Mouse (Mus musculus) G1E (cell line): Measurements from ENCODE around the gene Gm26558. TPM values are rescaled to one million over a fixed set of nuclear protein-coding genes. Genes with fewer than 3 reads are reported as not detected.

ENCODE experiments used
- ATAC-seq: 2 replicates; pipeline ENCODE4 v1.8.0; 2016; ENCODE audit warnings: mild to moderate bottlenecking; ENCODE audit not compliant: insufficient number of reproducible peaks, poor library complexity, low FRiP score, severe bottlenecking; ENCODE audit errors: extremely low read depth
- DNase-seq: peaks from one replicate; pipeline ENCODE4 v3.0.0; 2012; ENCODE audit warnings: low spot score
- H3K27me3 ChIP-seq: 2 replicates; pipeline ENCODE4 v1.6.1; 2012; ENCODE audit warnings: mild to moderate bottlenecking, low read length, inconsistent platforms; ENCODE audit not compliant: insufficient read depth
- H3K36me3 ChIP-seq: replicated peaks from 2 replicates; pipeline ENCODE3; 2012; ENCODE audit warnings: mild to moderate bottlenecking, inconsistent platforms
- H3K4me1 ChIP-seq: 2 replicates; pipeline ENCODE4 v1.6.1; 2012; ENCODE audit warnings: low read depth, low read length, inconsistent platforms, mixed read lengths; ENCODE audit not compliant: insufficient read depth
- H3K4me3 ChIP-seq: 2 replicates; pipeline ENCODE4 v1.5.1; 2012; ENCODE audit warnings: low read depth, mild to moderate bottlenecking, inconsistent platforms, low read length, moderate library complexity, mixed read lengths
- H3K9me3 ChIP-seq: replicated peaks from 2 replicates; pipeline ENCODE4 v1.6.1; 2012; ENCODE audit warnings: inconsistent platforms
- CTCF ChIP-seq: IDR thresholded peaks from 2 replicates; pipeline ENCODE4 v1.5.1; 2012; ENCODE audit warnings: low read depth, low read length, inconsistent platforms, mixed read lengths
- GATA1 ChIP-seq: IDR thresholded peaks from 2 replicates; pipeline ENCODE4 v1.6.1; 2012; ENCODE audit warnings: borderline replicate concordance, low read length, inconsistent platforms, mixed read lengths
- GATA2 ChIP-seq: IDR thresholded peaks from 2 replicates; pipeline ENCODE4 v1.6.1; 2012; ENCODE audit warnings: low read depth, low read length, inconsistent platforms, borderline replicate concordance
- POLR2AphosphoS5 ChIP-seq: IDR thresholded peaks from 2 replicates; pipeline ENCODE4 v1.6.1; 2012; ENCODE audit warnings: low read depth, low read length, inconsistent platforms; ENCODE audit not compliant: insufficient replicate concordance
- TAL1 ChIP-seq: conservative IDR thresholded peaks from 2 replicates; pipeline ENCODE4 v1.6.1; 2012; ENCODE audit warnings: low read depth, low read length, inconsistent platforms, mixed read lengths
- polyA plus RNA-seq: library from polyadenylated mRNA; stranded (reverse); fragments of >175 nt; gene quantifications from 2 replicates; pipeline ENCODE4 v1.2.3, GENCODE M21; 2012
- total RNA-seq, 2 experiments: library from RNA; stranded (forward) in 1 of 2; stranded (reverse) in 1 of 2; fragments of 200-1000 nt in 1 of 2; fragments of >200 nt in 1 of 2; fragmentation: Nextera tagmentation in 1 of 2; gene quantifications; 2 replicates each; pipeline ENCODE4 v1.2.3; 2014 to 2017

The Gm26558 gene
- total and polyA plus RNA-seq, 3 experiments = 0.05 to 0.44 TPM; not detected in 1

GRCm38 (mm10) chr2:70614745-70615351 lies 47.1 kb downstream of the Gm26558 start:
- Histone ChIP-seq H3K4me1 (no peaks in the 10 kb centered on the region), H3K9me3 (no peaks in the 10 kb centered on the region), H3K36me3 (no peaks in the 10 kb centered on the region), H3K4me3 (no peak overlapping the region), H3K27me3 (peaks cover 4% of the 10 kb centered on the region; the same call in 1 of the 2 replicates)
- TF ChIP-seq GATA1 (no peak), POLR2AphosphoS5 (no peak), CTCF (no peak), GATA2 (no peak), TAL1 (no peak)
- DNase-seq (no peak), ATAC-seq (no peak)

Other genes with a start within 250 kb of the Gm26558 start
- gene Sp5, start 187.2 kb downstream of the Gm26558 start, total RNA-seq (2014; fragmentation: Nextera tagmentation) = not detected in 2 replicates
- gene Sp5, start 187.2 kb downstream of the Gm26558 start, total RNA-seq (2017) = not detected in 2 replicates
- not detected in 2 replicates for gene Sp5, start 187.2 kb downstream of the Gm26558 start, polyA plus RNA-seq
- not detected in 2 replicates for gene Erich2, start 153.3 kb downstream of the Gm26558 start, total RNA-seq (2014; fragmentation: Nextera tagmentation)
- not detected in 2 replicates for gene Erich2, start 153.3 kb downstream of the Gm26558 start, total RNA-seq (2017)
- not detected in 2 replicates for gene Erich2, start 153.3 kb downstream of the Gm26558 start, polyA plus RNA-seq
- gene Gad1, start 109.0 kb downstream of the Gm26558 start, total RNA-seq (2014; fragmentation: Nextera tagmentation) = not detected in 2 replicates
- 0.05 and 0.12 TPM in 2 replicates for gene Gad1, start 109.0 kb downstream of the Gm26558 start, total RNA-seq (2017)
- gene Gad1, start 109.0 kb downstream of the Gm26558 start, polyA plus RNA-seq = not detected in 2 replicates
- 203 and 230 TPM in 2 replicates for gene Gorasp2, start 532 bp downstream of the Gm26558 start, total RNA-seq (2014; fragmentation: Nextera tagmentation)
- gene Gorasp2, start 532 bp downstream of the Gm26558 start, total RNA-seq (2017) = 45.0 and 48.4 TPM in 2 replicates
- gene Gorasp2, start 532 bp downstream of the Gm26558 start, polyA plus RNA-seq = 60.9 and 69.4 TPM in 2 replicates
- 132 and 165 TPM in 2 replicates for gene Tlk1, start 163.6 kb upstream of the Gm26558 start, total RNA-seq (2014; fragmentation: Nextera tagmentation)
- 84.9 and 96.2 TPM in 2 replicates for gene Tlk1, start 163.6 kb upstream of the Gm26558 start, total RNA-seq (2017)
- gene Tlk1, start 163.6 kb upstream of the Gm26558 start, polyA plus RNA-seq = 29.3 and 35.1 TPM in 2 replicates